Mouse (Mus musculus) ES-Bruce4 (cell line): Measurements from ENCODE around the gene Ric3. TPM values are rescaled to one million over a fixed set of nuclear protein-coding genes. Genes with fewer than 3 reads are reported as not detected.
"Not testable (repeated sequence)": the region's sequence is repeated elsewhere in the genome, so short reads cannot be mapped to it uniquely, and the experiment has no call there.

ENCODE experiments used
- H3K27ac ChIP-seq: 2 replicates; pipeline ENCODE4 v1.5.1; 2012; ENCODE audit warnings: low read length, inconsistent platforms; ENCODE audit not compliant: insufficient read depth
- H3K27me3 ChIP-seq: 2 replicates; pipeline ENCODE4 v1.6.1; 2012; ENCODE audit warnings: mild to moderate bottlenecking, low read length, inconsistent platforms; ENCODE audit not compliant: control insufficient read depth, poor library complexity, insufficient read depth, severe bottlenecking
- H3K36me3 ChIP-seq: 2 replicates; pipeline ENCODE4 v1.6.1; 2012; ENCODE audit warnings: inconsistent platforms, mild to moderate bottlenecking, low read length, moderate library complexity; ENCODE audit not compliant: control insufficient read depth, poor library complexity, insufficient read depth, severe bottlenecking
- H3K4me1 ChIP-seq: one replicate; pipeline ENCODE4 v1.8.1; 2011; ENCODE audit warnings: low read length; ENCODE audit not compliant: control insufficient read depth, insufficient read depth
- H3K4me3 ChIP-seq: 2 replicates; pipeline ENCODE4 v1.5.1; 2011; ENCODE audit warnings: low read depth, mild to moderate bottlenecking, low read length
- H3K9ac ChIP-seq: 2 replicates; pipeline ENCODE4 v1.6.1; 2012; ENCODE audit warnings: low read depth, mild to moderate bottlenecking, inconsistent platforms; ENCODE audit not compliant: poor library complexity, severe bottlenecking
- H3K9me3 ChIP-seq: replicated peaks from 2 replicates; pipeline ENCODE4 v1.6.1; 2012; ENCODE audit warnings: mild to moderate bottlenecking, low read length, inconsistent platforms; ENCODE audit not compliant: control insufficient read depth, poor library complexity, insufficient read depth, severe bottlenecking
- CTCF ChIP-seq: IDR thresholded peaks from one replicate; pipeline ENCODE4 v1.8.1; 2011; ENCODE audit warnings: low read depth, low read length
- EP300 ChIP-seq: IDR thresholded peaks from 2 replicates; pipeline ENCODE4 v1.6.1; 2011; ENCODE audit warnings: low read depth, low read length; ENCODE audit not compliant: insufficient read depth
- POLR2A ChIP-seq: IDR thresholded peaks from one replicate; pipeline ENCODE4 v1.8.1; 2011; ENCODE audit warnings: low read length; ENCODE audit not compliant: insufficient read depth
- polyA plus RNA-seq: library from polyadenylated mRNA; stranded (reverse); fragments of >200 nt; gene quantifications from 2 replicates; pipeline ENCODE4 v1.2.4, GENCODE M21; 2011; ENCODE audit warnings: low read depth; ENCODE audit not compliant: missing spikeins, insufficient read depth, insufficient read length

Ric3 gene
- polyA plus RNA-seq, 1 experiment, result 5.4 TPM

GRCm38 (mm10) chr7:109096618-109097017, 13.5 kb upstream of the Ric3 start:
- no peak overlapping the region for H3K9ac ChIP-seq
- no peaks in the 10 kb centered on the region for H3K4me1 ChIP-seq
- H3K36me3 ChIP-seq, result no peaks in the 10 kb centered on the region
- H3K4me3 ChIP-seq, result no peak overlapping the region
- H3K27me3 ChIP-seq, result no peaks in the 10 kb centered on the region; the same call in 1 of the 2 replicates
- no peak overlapping the region for H3K27ac ChIP-seq
- H3K9me3 ChIP-seq, result no peaks in the 10 kb centered on the region
- no peak for TF ChIP-seq POLR2A
- TF ChIP-seq CTCF, result no peak
- no peak for TF ChIP-seq EP300

- no peak overlapping the region for H3K9ac ChIP-seq
- TF ChIP-seq CTCF (no peak), POLR2A (no peak), EP300 (no peak)
- no peak overlapping the region for H3K4me3 ChIP-seq
- no peaks in the 10 kb centered on the region for H3K36me3 ChIP-seq
- H3K27ac ChIP-seq, result no peak overlapping the region
- H3K27me3 ChIP-seq, result no peaks in the 10 kb centered on the region; the same call in 1 of the 2 replicates
- no peaks in the 10 kb centered on the region for H3K9me3 ChIP-seq
- no peaks in the 10 kb centered on the region for H3K4me1 ChIP-seq
These were observed 11.2 kb upstream of the Ric3 start for GRCm38 (mm10) chr7:109094294-109094693.

- not testable (repeated sequence) for H3K27ac ChIP-seq, H3K27me3 ChIP-seq, H3K9me3 ChIP-seq, H3K4me3 ChIP-seq, H3K36me3 ChIP-seq, H3K9ac ChIP-seq, H3K4me1 ChIP-seq
These were observed 8.2 kb upstream of the Ric3 start for GRCm38 (mm10) chr7:109091316-109091715.

GRCm38 (mm10) chr7:109086946-109087345, 3.8 kb upstream of the Ric3 start:
- no peaks in the 10 kb centered on the region for H3K9me3 ChIP-seq
- no peak overlapping the region for H3K27ac ChIP-seq
- no peak for TF ChIP-seq POLR2A
- no peak for TF ChIP-seq EP300
- TF ChIP-seq CTCF, result no peak

GRCm38 (mm10) chr7:109083813-109084184, 668 bp upstream of the Ric3 start:
- Histone ChIP-seq H3K9ac (no peak overlapping the region), H3K9me3 (no peaks in the 10 kb centered on the region), H3K4me1 (no peaks in the 10 kb centered on the region), H3K27ac (no peak overlapping the region), H3K4me3 (no peak overlapping the region), H3K36me3 (no peaks in the 10 kb centered on the region), H3K27me3 (no peaks in the 10 kb centered on the region)
- no peak for TF ChIP-seq POLR2A
- TF ChIP-seq CTCF, result no peak
- TF ChIP-seq EP300, result no peak

More at GRCm38 (mm10) chr7:109086946-109087345, 3.8 kb upstream of the Ric3 start:
- Histone ChIP-seq H3K4me1 (no peaks in the 10 kb centered on the region), H3K36me3 (no peaks in the 10 kb centered on the region), H3K27me3 (no peaks in the 10 kb centered on the region), H3K9ac (no peak overlapping the region), H3K4me3 (no peak overlapping the region)

- H3K27me3 ChIP-seq, result no peaks in the 10 kb centered on the region
- peak overlapping the region; percentile 47 for H3K9ac ChIP-seq
- TF ChIP-seq EP300 (no peak), CTCF (no peak), POLR2A (no peak)
- no peak overlapping the region for H3K27ac ChIP-seq
- H3K4me3 ChIP-seq, result peak overlapping the region; percentile 56
- no peaks in the 10 kb centered on the region for H3K36me3 ChIP-seq
- no peaks in the 10 kb centered on the region for H3K9me3 ChIP-seq
- no peaks in the 10 kb centered on the region for H3K4me1 ChIP-seq
These were observed 640 bp downstream of the Ric3 start for GRCm38 (mm10) chr7:109082269-109083112.
